Mouse (Mus musculus) adrenal gland, postnatal 10 days (tissue): Measurements from ENCODE around the gene Kng2. TPM values are rescaled to one million over a fixed set of nuclear protein-coding genes. Genes with fewer than 3 reads are reported as not detected.
"Not testable (repeated sequence)": the region's sequence is repeated elsewhere in the genome, so short reads cannot be mapped to it uniquely, and the experiment has no call there.

Source experiments
- DNase-seq: peaks from one replicate; pipeline ENCODE4 v3.0.0; 2021; ENCODE audit warnings: mixed read lengths
- total RNA-seq, 2 experiments: library from RNA; stranded (reverse); gene quantifications; 2 replicates each; pipeline ENCODE4 v1.2.3; 2021

Gene Kng2
- total RNA-seq, 2 experiments from 2014 or later, result 27.4 to 62.7 TPM

GRCm38 (mm10) chr16:22961073-22961472, 68.2 kb downstream of the Kng2 start:
- DNase-seq, result no peak

DNA sequence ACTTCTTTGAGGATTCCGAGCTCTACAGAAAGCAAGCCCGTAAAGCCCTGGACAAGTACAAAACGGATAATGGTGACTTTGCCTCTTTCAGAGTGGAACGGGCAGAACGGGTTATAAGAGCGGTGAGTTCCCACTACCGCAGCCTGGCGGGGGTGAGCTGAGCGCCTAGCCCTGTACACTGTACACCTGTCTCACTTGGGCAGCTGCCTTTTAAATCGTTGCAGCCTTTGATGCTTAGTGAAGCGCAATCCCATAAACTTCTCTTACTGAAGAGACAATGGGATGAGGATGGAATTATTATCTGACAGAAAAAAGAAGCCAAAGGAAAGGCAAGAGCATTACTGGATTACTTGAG, 73.2 kb downstream of the Kng2 start:
- DNase-seq, result no peak

GRCm38 (mm10) chr16:22955397-22956084, 73.7 kb downstream of the Kng2 start:
- peak; percentile 69 for DNase-seq

DNA sequence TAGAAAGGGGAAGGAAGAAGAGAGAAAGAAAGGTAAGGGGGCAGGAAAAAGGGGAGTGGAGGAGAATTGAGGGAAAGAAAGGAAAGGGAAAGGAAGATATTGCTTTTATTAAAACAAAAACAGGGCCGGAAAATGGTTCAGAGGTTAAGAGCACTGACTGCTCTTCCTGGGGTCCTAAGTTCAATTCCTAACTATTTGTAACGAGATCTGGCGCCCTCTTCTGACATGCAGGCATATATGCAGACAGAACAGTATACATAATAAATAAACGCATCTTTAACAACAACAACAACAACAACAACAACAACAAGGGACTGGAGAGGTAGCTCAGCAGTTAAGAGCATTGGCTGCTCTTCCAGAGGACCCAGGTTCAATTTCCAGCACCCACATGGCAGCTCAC, 76.2 kb downstream of the Kng2 start:
- DNase-seq, result peak; percentile 12

DNA sequence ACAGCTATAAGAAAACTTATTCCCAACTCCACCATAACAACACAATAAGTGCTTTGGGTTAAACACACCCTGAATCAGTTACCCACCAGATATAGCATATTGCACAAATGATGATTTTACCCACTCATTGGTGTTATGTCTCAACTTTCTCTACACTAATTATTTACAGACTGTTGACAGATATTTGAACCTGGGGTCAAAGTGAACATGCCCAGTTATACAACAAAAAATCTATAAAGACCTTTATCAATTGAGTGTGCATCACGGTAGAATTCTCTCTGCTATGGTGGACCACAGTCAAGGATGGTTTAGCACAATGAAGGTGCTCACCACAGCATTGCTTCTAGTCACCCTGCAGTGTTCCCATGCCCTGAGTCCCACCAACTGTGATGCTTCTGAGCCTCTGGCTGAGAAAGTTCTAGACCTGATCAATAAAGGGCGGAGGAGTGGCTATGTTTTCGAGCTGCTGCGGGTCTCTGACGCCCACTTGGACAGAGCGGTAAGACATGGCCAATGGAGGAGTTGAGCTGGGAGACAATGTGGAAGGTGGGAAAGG, 78.4 kb downstream of the Kng2 start, which contains the start of gene Hrg:
Hrg (plus strand) TSS at position 233 of the 556 bp plus-strand sequence.
- DNase-seq, result no peak

DNA sequence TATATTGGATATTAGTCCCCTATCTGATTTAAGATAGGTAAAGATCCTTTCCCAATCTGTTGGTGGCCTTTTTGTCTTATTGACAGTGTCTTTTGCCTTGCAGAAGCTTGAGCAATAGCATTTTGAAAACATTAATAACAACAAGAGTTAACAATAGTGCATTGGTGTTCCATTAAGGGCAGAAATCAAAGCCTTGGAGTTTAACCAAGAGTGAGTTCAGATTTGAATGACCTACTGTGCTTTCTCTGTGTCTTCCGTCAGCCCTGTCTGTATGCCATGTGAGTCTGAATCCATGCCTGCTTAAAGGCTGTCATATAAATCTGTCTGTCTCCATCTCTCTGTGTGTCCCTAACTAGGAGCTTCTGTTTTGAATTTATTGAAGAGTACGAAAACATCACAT, 81.9 kb downstream of the Kng2 start:
- no peak for DNase-seq

DNA sequence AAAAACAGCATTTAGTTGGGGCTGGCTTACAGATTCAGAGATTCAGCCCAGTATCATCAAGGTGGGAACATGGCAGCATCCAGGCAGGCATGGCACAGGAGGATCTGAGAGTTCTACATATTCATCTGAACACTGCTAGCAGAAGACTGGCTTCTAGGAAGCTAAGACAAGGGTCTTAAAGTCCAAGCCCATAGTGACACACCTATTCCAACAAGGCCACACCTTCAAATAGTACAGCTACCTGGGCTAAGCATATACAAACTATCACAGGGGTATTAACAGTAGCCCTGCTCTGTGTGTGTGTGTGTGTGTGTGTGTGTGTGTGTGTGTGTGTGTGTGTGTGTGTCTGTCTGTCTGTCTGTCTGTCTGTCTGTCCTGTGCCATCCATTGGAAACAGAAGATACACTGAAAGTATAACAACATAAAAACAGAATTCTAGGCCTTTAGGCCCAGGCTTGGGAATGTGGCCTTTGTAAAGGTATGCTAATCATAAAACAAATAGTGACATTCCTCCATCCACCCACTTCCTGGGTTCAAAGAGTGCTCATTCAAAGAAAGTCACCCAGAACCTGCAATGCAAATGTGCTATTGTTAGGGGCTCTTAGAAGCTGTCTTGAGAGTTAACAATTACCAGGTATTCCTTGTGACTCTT, 87.3 kb downstream of the Kng2 start:
- not testable (repeated sequence) for DNase-seq

- no peak for DNase-seq
Observed at GRCm38 (mm10) chr16:22939120-22939695, 90.1 kb downstream of the Kng2 start.

- DNase-seq, result no peak
Observed at GRCm38 (mm10) chr16:22938541-22938940, 90.7 kb downstream of the Kng2 start.

GRCm38 (mm10) chr16:22937631-22938030, 91.7 kb downstream of the Kng2 start:
- DNase-seq, result no peak

Other genes starting within 250 kb of the Kng2 start
- not detected for gene Crygs, start 217.9 kb downstream of the Kng2 start, total RNA-seq
- 10 to 100 TPM; 16.8 to 20.4 TPM for gene Tbccd1, start 171.8 kb downstream of the Kng2 start, total RNA-seq
- 10 to 100 TPM; 59.9 to 65.8 TPM for gene Dnajb11, start 171.6 kb downstream of the Kng2 start, total RNA-seq
- gene Ahsg, start 138.2 kb downstream of the Kng2 start, total RNA-seq, result 1,000 to 10,000 TPM; 3,016 to 7,289 TPM
- gene Fetub, start 111.1 kb downstream of the Kng2 start, total RNA-seq, result 100 to 1,000 TPM in 1 of 2 experiments, 10 to 100 TPM in 1; 87.0 to 166 TPM
- gene Hrg, start 78.4 kb downstream of the Kng2 start, total RNA-seq, result 100 to 1,000 TPM in 1 of 2 experiments, 10 to 100 TPM in 1; 96.2 to 217 TPM
- 100 to 1,000 TPM; 216 to 507 TPM for gene Kng1, start 28.4 kb upstream of the Kng2 start, total RNA-seq
- 100 to 1,000 TPM; 295 to 433 TPM for gene Eif4a2, start 78.0 kb upstream of the Kng2 start, total RNA-seq
- gene Rfc4, start 98.3 kb upstream of the Kng2 start, total RNA-seq, result 10 to 100 TPM; 14.3 to 17.1 TPM
- 100 to 1,000 TPM; 387 to 442 TPM for gene Adipoq, start 117.1 kb upstream of the Kng2 start, total RNA-seq
- gene St6gal1, start 195.3 kb upstream of the Kng2 start, total RNA-seq, result 10 to 100 TPM; 41.4 to 48.5 TPM